Mouse (Mus musculus) kidney, postnatal 0 days (tissue): ENCODE measurements around the gene Lgr4. TPM values are rescaled to one million over a fixed set of nuclear protein-coding genes. Genes with fewer than 3 reads are reported as not detected.

ENCODE experiments used
- ATAC-seq: fragments of 200-750 bp; cut with Nextera tagmentation; replicated peaks from 2 replicates; pipeline ENCODE4 v1.8.0; 2017; ENCODE audit warnings: low read depth, moderate number of reproducible peaks, moderate TSS enrichment, moderate library complexity; ENCODE audit not compliant: low FRiP score
- DNase-seq: peaks from one replicate; pipeline ENCODE4 v3.0.0-alpha.2; 2016; ENCODE audit warnings: low spot score
- H3K27ac ChIP-seq: fragments of 300-500 bp; sonication (generic); 2 replicates; pipeline ENCODE4 v1.5.1; 2014; ENCODE audit warnings: mild to moderate bottlenecking
- H3K27me3 ChIP-seq: fragments of 300-500 bp; sonication (generic); 2 replicates; pipeline ENCODE4 v1.6.1; 2014; ENCODE audit warnings: low read length, mixed read lengths; ENCODE audit not compliant: insufficient read depth
- H3K36me3 ChIP-seq: fragments of 300-500 bp; sonication (generic); 2 replicates; pipeline ENCODE4 v1.6.1; 2014; ENCODE audit warnings: low read length, mixed read lengths; ENCODE audit not compliant: insufficient read depth
- H3K4me1 ChIP-seq: fragments of 300-500 bp; sonication (generic); replicated peaks from 2 replicates; pipeline ENCODE4 v1.6.1; 2014; ENCODE audit warnings: antibody characterized with exemption, low read length, mixed read lengths; ENCODE audit not compliant: insufficient read depth
- H3K4me2 ChIP-seq: fragments of 300-500 bp; sonication (generic); 2 replicates; pipeline ENCODE4 v1.6.1; 2014; ENCODE audit warnings: mild to moderate bottlenecking, low read length, moderate library complexity, mixed read lengths
- H3K4me3 ChIP-seq: fragments of 300-500 bp; sonication (generic); replicated peaks from 2 replicates; pipeline ENCODE4 v1.5.1; 2014; ENCODE audit warnings: low read depth, low read length
- H3K9ac ChIP-seq: fragments of 300-500 bp; sonication (generic); 2 replicates; pipeline ENCODE4 v1.6.1; 2014; ENCODE audit warnings: low read depth, low read length
- H3K9me3 ChIP-seq: fragments of 300-500 bp; sonication (generic); replicated peaks from 2 replicates; pipeline ENCODE4 v1.6.1; 2016; ENCODE audit warnings: low read length, inconsistent platforms, mixed read lengths
- CTCF ChIP-seq: IDR thresholded peaks from 2 replicates; pipeline ENCODE4 v1.5.1; 2016; ENCODE audit warnings: antibody characterized with exemption, low read depth, mild to moderate bottlenecking, moderate library complexity
- WGBS: fragments of 180-500 bp; shearing (Covaris S2); extraction: QIAGEN DNeasy Blood & Tissue Kit; methylation state at CpG from one replicate; pipeline ENCODE4 v1.1.7; 2014; 5-methylcytosine and 5-hydroxymethylcytosine counted together
- polyA plus RNA-seq: library from polyadenylated mRNA; unstranded; fragments of >200 nt; fragmentation: Nextera tagmentation; extraction: Ambion mirVana; gene quantifications from 2 replicates; pipeline ENCODE4 v1.2.1, GENCODE M21; 2015

Lgr4 gene
- polyA plus RNA-seq, 1 experiment from 2014 or later, result 47.8 TPM

DNA sequence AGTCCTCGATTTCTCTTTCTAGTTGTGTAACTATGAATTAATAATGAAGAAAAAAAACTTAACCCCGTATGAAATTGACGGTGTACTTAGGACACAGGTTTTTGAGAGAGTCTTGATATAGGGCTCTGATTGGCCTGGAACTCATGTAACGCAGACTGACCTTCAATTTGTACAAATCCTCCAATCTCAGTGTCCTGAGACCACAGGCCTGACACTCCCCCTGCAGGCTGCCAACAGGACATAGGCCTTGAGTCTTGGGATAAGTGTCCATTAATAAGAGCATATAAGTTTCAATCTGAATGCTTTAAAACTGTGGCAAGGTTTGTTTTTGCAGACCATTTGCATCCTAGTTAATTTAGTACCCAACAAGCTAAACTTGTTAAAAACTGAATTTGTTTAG lies 13.3 kb downstream of the Lgr4 start:
- ATAC-seq (no peak), DNase-seq (no peak)
- Histone ChIP-seq H3K9ac (no peak overlapping the region), H3K27me3 (no peaks in the 10 kb centered on the region), H3K9me3 (no peaks in the 10 kb centered on the region), H3K4me1 (peaks cover 18% of the 10 kb centered on the region), H3K36me3 (0 out of 2 replicates have a peak, but pooled peaks cover 4% of the 10 kb centered on the region), H3K4me2 (no peak overlapping the region), H3K4me3 (no peak overlapping the region), H3K27ac (no peak overlapping the region)
- 88% methylated on average over 4 of the region's 4 CpGs for WGBS
- TF ChIP-seq CTCF, result peak; percentile 52

DNA sequence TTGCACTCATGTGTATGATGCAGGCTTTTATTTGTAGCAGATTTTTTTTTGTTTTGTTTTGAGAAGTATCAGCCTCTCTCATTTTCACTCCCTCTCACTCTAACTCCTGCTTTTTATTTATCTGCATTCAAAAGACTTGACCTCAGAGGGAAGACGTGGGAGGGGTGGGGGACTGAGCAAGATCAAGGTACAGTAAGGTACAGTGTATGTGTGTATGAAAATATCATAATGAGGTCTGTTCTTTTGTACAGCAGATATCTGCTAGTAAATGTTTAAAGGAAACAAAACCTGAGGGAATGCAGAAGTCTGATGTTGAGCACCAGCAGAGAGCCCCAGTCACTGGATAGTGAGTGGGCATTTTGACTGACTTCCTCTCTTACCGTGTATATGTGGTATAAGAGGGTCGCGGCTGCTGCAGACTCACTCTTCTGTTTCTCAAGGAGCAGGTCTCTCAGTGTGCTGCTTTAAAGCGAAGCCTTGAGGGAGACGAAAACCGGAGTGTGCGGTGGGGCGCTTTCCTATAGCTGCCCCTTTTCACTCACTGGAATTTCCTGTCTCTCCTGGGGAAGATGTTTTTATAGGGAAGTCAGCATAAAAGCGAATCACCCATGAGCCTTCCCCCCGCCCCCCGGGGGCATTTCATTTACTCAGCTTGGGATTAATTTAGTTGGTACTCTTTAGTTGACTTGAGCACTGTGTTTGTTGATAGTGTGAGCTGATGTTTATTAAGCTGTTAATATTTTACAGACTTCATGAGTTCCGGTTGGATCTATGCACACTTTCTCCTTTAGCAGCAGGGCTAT lies 14.7 kb downstream of the Lgr4 start:
- ATAC-seq, result peak; percentile 61; the same call in 1 of the 2 replicates

DNA sequence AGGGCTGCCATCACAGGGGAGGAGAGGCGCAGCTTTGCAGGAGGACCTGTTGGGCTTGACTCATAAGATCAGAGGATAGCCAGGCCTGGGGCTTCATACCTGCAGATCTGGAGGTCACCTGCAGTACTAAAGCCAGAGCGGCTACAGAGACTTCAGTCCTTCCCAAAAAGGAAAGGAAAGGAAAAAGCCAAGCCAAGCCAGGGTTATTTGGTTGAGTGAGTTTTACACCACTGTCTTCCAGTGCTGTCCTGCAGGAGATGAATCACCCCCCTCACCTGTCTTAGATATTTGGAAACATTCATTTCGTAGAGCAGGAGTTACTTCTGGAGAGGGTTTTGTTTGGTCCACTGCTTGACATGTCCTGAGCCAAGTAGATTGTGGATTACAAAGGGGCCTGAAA lies 15.7 kb downstream of the Lgr4 start:
- WGBS, result 58% methylated on average over 3 of the region's 3 CpGs
- Histone ChIP-seq H3K36me3 (no peaks in the 10 kb centered on the region), H3K27ac (peak overlapping the region; percentile 70), H3K9me3 (no peaks in the 10 kb centered on the region), H3K4me1 (peaks cover 19% of the 10 kb centered on the region), H3K4me2 (peak overlapping the region; percentile 53), H3K27me3 (no peaks in the 10 kb centered on the region), H3K4me3 (no peak overlapping the region), H3K9ac (peak overlapping the region; percentile 28; the same call in 1 of the 2 replicates)
- DNase-seq (no peak), ATAC-seq (no peak)
- no peak for TF ChIP-seq CTCF

More for the DNA sequence above, 14.7 kb downstream of the Lgr4 start:
- no peak for TF ChIP-seq CTCF
- Histone ChIP-seq H3K4me1 (peaks cover 19% of the 10 kb centered on the region), H3K9ac (no peak overlapping the region), H3K4me2 (peak overlapping the region; percentile 53), H3K36me3 (no peaks in the 10 kb centered on the region), H3K9me3 (no peaks in the 10 kb centered on the region), H3K4me3 (peak overlapping the region; percentile 22; the same call in 1 of the 2 replicates), H3K27ac (peak overlapping the region; percentile 60), H3K27me3 (no peaks in the 10 kb centered on the region)
- DNase-seq, result peak; percentile 54
- 8% methylated on average over 13 of the region's 13 CpGs for WGBS

DNA sequence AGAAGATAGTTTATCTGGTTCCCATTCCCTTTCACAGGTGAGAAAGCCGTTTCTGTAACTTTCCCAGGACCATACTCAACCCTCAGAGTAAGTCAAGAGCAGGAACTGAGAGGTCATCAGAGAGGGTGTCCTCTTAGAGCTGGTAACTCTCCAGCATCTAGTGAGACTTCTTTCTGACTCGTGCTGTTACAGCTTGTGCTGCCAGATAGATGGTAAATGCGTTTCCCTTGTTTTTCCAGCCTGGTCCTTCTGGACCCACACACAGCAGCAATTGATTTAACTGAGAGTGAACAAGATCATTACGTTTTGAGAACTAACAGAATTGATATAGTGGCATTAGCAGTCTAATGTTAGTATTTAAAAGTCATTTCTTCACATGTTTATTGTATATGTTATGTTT lies 16.6 kb downstream of the Lgr4 start:
- no peak overlapping the region for H3K27ac ChIP-seq
- WGBS, result 53% methylated on average over 4 of the region's 4 CpGs

DNA sequence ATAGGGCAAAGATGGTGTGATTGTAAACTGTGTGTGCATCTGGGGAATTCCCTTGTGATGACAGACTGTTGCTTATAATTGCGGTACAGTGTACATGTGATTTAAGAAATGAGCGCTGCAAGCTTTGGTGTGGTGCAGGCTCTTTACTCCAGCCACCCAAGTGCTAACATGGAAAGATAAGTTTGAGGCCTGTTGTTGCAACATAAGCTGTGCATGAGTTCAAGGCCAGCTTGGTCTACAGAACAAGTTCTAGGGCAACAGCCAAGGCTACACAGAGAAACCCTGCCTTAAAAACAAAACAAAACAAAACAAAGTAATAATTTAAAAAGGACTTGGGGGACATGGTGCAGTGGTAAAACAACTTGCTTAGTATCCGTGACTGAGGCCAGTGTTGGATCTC lies 17.7 kb downstream of the Lgr4 start:
- no peak overlapping the region for H3K4me3 ChIP-seq
- no peak overlapping the region for H3K27ac ChIP-seq
- no peak for DNase-seq
- H3K36me3 ChIP-seq, result no peaks in the 10 kb centered on the region
- H3K4me1 ChIP-seq, result peaks cover 19% of the 10 kb centered on the region
- no peak for TF ChIP-seq CTCF
- no peak overlapping the region for H3K9ac ChIP-seq
- no peak for ATAC-seq
- WGBS, result 86% methylated on average over 3 of the region's 3 CpGs
- no peaks in the 10 kb centered on the region for H3K27me3 ChIP-seq
- no peaks in the 10 kb centered on the region for H3K9me3 ChIP-seq
- no peak overlapping the region for H3K4me2 ChIP-seq

More for the DNA sequence above, 16.6 kb downstream of the Lgr4 start:
- DNase-seq (no peak), ATAC-seq (no peak)
- TF ChIP-seq CTCF, result no peak
- Histone ChIP-seq H3K4me3 (no peak overlapping the region), H3K9me3 (no peaks in the 10 kb centered on the region), H3K36me3 (no peaks in the 10 kb centered on the region), H3K4me2 (no peak overlapping the region), H3K9ac (no peak overlapping the region), H3K27me3 (no peaks in the 10 kb centered on the region), H3K4me1 (peaks cover 19% of the 10 kb centered on the region)

DNA sequence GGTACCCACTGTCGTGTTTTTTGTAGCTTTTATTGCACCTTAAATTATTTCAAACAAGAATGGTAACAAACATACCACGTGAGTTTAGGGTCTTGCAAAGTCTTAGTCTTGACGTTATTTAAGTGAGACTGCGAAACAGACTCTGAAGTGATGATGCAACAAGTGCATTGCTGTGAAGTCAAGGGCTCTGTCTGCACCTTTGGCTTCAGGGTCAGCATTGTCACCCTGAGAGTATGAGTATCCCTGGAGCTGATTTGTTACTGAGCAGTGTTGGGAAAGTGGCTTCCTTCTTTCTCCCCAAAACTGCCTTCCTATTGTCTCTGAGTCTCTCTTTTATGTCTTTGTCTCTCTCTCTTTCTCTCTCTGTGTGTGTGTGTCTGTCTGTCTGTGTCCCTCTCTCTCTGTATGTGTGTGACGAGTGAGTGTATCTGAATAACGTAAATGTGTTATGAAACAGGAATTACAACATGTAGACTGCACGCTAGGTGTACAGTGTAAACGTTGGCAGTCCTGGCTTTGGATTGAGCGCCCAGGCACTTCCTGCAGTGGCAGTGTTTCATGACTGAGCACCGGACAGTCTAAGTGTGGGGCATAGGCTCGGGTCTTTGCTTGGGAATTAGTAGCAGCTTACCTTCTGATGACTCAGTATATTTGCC lies 18.4 kb downstream of the Lgr4 start:
- ATAC-seq (no peak), DNase-seq (no peak)
- Histone ChIP-seq H3K9me3 (no peaks in the 10 kb centered on the region), H3K4me3 (no peak overlapping the region), H3K27ac (no peak overlapping the region), H3K27me3 (no peaks in the 10 kb centered on the region), H3K9ac (no peak overlapping the region), H3K4me1 (peaks cover 19% of the 10 kb centered on the region), H3K4me2 (no peak overlapping the region), H3K36me3 (no peaks in the 10 kb centered on the region)
- TF ChIP-seq CTCF, result no peak
- 55% methylated on average over 11 of the region's 11 CpGs for WGBS
